Mouse (Mus musculus): ENCODE data around the gene Inf2.

GRCm38 (mm10) chr12:112584954-112585353 lies 3.6 kb upstream of the Inf2 start:
- TF ChIP-seq CTCF (IDR thresholded peaks at IDR 0.05; ENCODE audit: extremely low read depth, insufficient read depth, low read length), result no peak
- TF ChIP-seq POLR2A (IDR thresholded peaks at IDR 0.05; ENCODE audit: extremely low read depth, insufficient read depth, low read length), result no peak

Data from cortical plate, adult 2 months (tissue).